Mouse (Mus musculus) brain, embryonic 14.5 days (tissue): ENCODE measurements around the gene Lmtk2. TPM values are rescaled to one million over a fixed set of nuclear protein-coding genes. Genes with fewer than 3 reads are reported as not detected.

Experiments used
- DNase-seq: peaks from one replicate; pipeline ENCODE4 v3.0.0-alpha.2; 2011; ENCODE audit warnings: low read depth
- CTCF ChIP-seq: fragments of 200-500 bp; IDR thresholded peaks from 2 replicates; pipeline ENCODE4 v1.5.1; 2012; ENCODE audit warnings: inconsistent platforms, mild to moderate bottlenecking, moderate library complexity, borderline replicate concordance; ENCODE audit not compliant: insufficient read depth, insufficient read length; ENCODE audit errors: extremely low read depth
- POLR2A ChIP-seq: fragments of 200-500 bp; IDR thresholded peaks from 2 replicates; pipeline ENCODE4 v1.6.1; 2012; ENCODE audit warnings: mild to moderate bottlenecking, inconsistent platforms, borderline replicate concordance; ENCODE audit not compliant: poor library complexity, insufficient read depth, insufficient read length, severe bottlenecking; ENCODE audit errors: extremely low read depth
- polyA plus RNA-seq: library from polyadenylated mRNA; depleted of rRNA; stranded (reverse); fragments of >200 nt; gene quantifications from 2 replicates; pipeline ENCODE4 v1.2.3, GENCODE M21; 2012

Gene Lmtk2
- polyA plus RNA-seq, 1 experiment = 24.8 TPM

DNA sequence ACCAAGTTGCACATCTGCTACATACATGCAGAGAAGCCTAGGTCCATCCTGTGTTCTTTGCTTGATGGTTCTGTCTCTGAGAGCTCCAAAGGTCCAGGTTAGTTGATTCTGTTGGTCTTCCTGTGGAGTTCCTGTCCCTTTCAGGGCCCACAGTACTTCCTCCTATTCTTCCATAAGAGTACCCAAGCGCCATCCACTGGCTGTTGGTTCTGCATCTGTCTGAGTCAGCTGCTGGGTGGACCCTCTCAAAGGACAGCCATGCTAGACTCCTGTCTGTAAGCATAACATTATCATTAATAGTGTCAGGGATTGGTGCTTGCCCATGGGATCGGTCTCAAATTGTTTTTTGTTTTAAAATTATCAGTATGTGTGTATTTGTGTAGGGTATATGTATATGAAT lies 13.8 kb downstream of the Lmtk2 start:
- TF ChIP-seq CTCF = no peak
- TF ChIP-seq POLR2A = no peak
- DNase-seq = no peak

DNA sequence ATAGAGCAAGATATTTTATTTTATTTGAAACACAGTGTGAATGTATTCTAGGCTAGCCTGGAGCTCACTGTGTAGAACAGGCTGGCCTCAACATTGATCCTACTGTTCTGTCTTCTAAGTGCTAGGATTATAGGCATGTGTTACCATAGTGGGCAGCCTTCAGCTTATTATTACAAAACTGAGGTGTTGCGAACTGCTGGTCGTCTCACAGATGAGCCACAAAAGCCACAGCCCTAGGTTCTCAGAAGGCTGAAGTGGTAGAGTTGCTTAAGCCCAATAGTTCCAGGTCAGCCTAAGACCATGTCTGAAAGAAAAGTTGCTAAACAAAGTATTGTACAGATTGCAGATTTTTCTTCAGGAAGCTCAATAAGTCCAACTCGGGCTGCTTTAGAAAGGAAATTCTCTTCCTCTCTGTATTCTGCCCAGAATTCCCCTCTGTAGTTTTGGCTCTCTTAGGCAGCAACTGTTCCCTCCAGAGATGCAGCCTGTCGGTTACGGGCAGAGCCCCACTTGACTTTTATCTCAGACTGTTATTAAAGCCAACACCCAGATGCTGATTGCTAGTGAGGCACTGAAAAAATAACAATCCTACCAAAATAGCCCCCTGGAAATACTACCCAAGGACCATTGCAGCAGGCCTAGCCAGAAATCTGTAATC lies 14.9 kb downstream of the Lmtk2 start:
- DNase-seq = no peak

DNA sequence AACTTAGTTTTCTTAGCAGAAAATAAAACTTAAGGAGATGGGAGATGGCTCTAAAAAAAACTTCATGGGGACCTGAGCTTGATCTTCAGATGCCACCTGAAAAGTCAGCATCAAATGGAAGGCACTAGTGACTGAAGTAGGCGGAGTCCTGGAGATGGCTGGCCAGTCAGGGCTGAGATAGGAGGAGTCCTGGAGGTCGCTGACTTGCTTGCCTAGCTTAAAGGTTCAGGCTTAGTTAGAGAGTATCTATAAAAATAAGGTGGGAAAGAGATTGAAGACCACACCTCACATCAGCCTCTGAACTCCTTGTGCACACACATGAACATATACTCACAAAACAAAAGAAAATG lies 15.4 kb downstream of the Lmtk2 start:
- TF ChIP-seq POLR2A = no peak
- TF ChIP-seq CTCF = no peak
- no peak for DNase-seq

More for the DNA sequence above, 14.9 kb downstream of the Lmtk2 start:
- TF ChIP-seq CTCF = no peak
- no peak for TF ChIP-seq POLR2A

DNA sequence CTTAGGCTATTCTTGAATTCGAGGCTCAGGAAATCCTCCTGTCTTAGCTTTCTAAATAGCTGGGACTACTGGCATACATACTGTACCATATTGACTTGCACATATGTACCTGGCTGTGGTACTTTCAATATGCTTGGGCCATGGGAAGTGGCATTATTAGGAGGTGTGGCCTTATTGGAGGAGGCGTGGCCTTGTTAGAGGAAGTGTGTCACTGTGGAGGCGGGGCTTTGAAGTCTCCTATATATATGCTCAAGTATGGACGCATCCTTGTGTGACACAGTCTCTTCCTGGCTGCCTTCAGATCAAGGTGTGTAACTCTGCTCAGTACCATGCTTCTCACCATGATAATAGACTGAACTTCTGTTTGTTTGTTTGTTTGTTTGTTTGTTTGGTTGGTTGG lies 18.0 kb downstream of the Lmtk2 start:
- TF ChIP-seq CTCF = no peak
- no peak for DNase-seq

DNA sequence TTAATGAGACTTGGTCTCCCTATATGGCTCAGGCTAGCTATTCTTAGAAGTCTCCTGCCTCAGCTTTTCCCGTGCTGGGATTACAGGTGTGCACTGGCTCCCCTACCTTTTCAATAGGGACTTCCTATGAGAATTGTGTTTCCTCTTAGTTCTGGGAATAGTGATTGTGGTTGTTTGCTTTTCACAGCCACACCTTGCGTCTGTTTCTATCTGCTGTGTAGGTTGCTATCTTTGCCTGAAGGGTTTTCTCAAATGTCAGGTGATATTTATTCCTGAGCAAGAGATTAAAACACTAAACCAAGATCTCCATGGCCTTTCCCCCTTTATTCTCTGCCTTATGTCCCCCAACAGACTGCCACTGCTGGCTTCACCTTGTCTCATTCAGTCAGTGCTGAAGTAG lies 19.1 kb downstream of the Lmtk2 start:
- no peak for TF ChIP-seq POLR2A
- no peak for TF ChIP-seq CTCF
- no peak for DNase-seq

DNA sequence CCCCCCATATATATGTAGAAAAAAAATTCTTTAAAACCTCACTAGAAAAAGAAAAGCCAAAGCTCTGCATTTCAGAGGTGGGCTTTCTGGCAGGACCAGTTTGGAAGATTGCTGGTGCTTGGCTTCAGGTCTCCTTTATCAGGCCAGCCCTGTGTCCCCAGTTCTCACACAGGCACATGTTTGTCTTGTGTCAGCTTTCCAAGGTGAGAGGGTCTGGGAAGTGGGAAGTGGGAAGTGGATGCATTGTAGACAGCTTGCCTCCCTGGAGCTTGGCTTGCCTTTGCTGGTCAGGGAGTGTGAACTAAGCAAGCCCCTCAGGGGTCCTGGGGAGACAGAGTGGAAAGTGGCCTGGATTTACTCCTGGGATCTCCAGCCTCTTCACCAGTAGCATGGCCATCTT lies 21.3 kb downstream of the Lmtk2 start:
- no peak for DNase-seq
- TF ChIP-seq POLR2A (no peak), CTCF (no peak)

DNA sequence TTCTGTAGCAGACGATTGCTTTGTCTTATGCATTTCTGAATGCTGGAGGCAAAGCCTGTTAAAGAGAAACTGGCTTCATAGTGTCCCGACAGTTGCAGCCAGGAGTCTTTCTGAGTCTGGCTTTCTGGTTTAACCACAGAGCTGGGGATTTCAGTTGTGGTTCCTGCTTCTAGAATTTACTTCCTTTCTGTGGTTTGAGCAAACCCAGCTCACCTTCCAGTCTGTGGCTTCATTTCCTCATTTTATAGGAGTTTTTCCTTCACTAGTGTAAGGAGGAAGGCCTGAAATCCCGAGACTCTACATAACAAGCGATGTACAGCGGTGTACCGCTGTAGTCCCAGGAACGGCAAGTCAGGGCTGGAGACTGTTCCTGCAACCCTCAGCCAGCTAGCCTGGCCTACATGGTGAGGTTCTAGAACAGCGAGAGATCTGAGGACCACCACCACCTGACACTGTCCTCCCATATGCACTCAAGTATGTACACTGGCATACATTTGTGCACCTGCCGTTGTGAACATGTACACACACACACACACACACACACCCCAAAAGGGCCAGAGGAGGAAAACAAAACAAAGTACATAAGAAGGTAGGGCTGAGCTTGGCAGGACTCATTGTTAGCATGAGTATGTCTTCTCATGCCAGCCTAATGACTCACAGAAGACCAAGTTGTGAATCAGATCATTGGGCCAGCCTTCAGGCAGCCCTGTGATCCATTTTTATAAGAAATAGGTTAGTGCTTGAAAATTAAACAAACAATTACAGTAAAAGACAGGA lies 25.9 kb downstream of the Lmtk2 start:
- no peak for DNase-seq

DNA sequence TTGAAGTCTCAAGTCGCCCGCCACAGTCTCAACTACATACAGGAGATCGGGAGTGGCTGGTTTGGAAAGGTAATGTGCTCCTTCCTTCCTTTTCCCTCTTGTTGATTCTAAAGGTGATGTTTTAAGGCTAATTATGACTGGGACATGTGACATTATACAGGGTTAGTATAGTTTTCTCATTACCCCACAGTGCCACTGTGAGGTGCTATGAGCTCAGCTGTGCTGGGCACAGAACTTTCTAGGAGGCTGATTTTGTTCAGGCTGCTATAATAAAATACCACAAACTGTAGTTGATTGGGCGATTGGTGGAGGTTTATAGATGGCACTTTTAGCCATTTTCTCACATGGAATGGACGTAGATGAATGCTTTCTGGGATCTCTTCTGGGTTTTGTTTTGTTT lies 43.3 kb downstream of the Lmtk2 start:
- TF ChIP-seq POLR2A (no peak), CTCF (no peak)
- no peak for DNase-seq

More for the DNA sequence above, 25.9 kb downstream of the Lmtk2 start:
- TF ChIP-seq CTCF (no peak), POLR2A (no peak)

DNA sequence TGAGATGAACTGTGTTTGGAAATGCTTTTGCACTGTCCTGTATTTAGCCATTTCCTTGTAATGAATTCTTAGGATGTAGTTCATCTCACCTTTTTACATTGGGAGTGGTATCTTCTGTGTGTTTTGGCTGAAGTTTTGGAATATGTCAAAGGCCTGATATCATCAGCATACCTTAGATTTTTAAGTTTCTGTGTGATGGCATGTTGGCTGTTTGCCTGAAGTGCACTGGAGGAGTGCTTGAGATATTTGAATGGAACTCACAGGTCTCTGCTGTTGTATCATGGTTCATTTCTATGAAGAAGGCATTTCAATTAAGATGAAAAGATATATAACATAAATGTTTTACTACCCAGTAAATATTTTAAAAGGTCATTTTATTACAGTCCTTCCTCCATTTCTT lies 46.7 kb downstream of the Lmtk2 start:
- TF ChIP-seq POLR2A (no peak), CTCF (no peak)
- DNase-seq = no peak

DNA sequence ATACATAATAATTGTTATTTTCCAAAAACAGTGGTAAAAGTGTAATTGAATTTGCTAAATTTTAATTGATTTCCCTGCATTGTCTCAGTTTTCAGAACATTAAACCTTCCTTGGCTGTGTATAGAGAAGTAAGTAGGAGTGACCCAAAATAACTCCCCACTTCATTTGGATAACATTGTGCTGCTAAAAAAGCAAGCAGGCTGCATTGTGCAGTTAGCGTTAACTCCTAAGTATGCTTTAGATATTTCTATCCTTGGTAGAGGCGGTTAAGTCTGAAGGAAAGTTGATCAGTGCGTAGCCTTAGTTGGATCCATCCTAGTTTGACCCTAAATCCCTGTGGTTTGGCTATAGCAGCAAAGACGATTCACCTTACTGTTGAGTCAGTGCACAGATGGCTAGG lies 49.3 kb downstream of the Lmtk2 start:
- TF ChIP-seq CTCF (no peak), POLR2A (no peak)
- no peak for DNase-seq

DNA sequence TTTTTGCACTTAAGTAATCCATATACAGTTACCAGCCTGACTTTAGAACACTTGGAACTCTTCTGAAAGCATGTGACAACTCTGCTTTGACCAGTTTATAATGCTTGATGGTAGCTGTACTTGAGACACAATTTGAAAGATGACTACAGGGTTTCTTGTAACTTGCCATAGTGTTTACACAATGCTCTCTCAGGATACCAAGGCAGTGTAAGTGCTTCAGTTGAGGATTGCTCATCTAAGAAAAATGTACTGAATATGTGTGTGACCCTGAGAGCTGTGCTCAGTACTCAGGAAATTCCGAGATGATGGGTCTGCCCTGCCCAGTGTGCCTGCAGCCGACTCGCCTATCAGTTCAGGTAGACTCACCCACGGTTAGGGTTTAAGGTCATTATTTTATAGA lies 51.0 kb downstream of the Lmtk2 start:
- TF ChIP-seq CTCF = no peak
- TF ChIP-seq POLR2A = no peak

DNA sequence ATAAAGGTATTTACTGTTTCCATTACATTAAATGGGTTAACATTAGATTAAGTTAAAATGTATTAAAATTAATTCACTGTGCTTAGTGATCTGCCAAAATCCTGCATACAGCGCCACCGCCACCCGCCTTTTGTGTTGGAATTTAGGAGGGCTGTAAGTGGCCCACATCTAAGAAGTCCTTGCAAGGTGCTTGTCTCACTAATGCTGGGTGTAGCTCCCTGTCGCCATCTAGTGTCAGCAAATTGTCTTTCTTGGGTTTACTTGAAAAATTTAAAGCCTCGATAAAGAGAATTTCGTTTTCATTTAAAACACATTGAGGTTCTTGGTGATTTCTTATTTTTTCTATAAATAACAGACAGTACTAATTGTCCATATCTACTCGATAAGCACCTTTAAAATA lies 54.3 kb downstream of the Lmtk2 start:
- TF ChIP-seq POLR2A (no peak), CTCF (peak; percentile 74)
- peak; percentile 93 for DNase-seq

More for the DNA sequence above, 51.0 kb downstream of the Lmtk2 start:
- DNase-seq = no peak

DNA sequence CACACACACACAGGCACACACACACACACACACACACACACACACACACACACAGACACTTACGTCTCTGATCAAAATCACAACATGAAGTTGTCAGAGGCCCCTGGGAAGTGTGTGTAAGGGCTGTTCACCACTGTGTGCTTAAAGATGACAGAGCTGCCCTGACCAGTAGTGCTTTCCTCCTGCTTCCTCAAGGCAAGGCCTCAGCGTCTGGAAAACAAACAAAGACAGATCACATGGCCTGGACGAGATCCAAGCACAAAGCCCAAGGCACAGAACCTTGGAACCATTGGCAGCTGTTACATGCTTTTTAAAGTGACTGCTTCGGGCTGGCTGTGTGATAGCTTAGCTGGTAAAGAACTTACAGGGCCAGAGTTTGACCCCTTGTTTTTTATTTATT lies 58.4 kb downstream of the Lmtk2 start:
- no peak for TF ChIP-seq CTCF
- TF ChIP-seq POLR2A = no peak
- DNase-seq = peak; percentile 91

DNA sequence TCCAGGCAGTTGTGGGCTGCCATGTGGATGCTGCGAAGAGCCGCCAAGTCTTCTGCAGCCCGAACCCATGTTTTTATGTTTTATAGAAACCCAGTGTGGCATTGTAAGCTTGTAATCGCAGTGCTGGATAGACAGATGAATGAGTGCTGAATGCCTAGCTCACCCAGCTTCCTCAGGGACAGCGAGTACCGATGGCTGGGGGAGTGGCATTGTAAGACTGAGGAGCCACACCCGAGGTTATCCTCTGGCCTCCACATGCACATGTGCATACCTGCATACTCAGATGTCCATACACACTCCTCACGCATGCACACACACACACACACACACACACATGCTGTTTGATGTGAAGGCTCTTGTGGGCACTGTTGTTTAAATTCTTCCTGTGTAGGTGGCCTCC lies 58.9 kb downstream of the Lmtk2 start:
- DNase-seq = peak; percentile 11
- no peak for TF ChIP-seq POLR2A
- TF ChIP-seq CTCF = no peak

DNA sequence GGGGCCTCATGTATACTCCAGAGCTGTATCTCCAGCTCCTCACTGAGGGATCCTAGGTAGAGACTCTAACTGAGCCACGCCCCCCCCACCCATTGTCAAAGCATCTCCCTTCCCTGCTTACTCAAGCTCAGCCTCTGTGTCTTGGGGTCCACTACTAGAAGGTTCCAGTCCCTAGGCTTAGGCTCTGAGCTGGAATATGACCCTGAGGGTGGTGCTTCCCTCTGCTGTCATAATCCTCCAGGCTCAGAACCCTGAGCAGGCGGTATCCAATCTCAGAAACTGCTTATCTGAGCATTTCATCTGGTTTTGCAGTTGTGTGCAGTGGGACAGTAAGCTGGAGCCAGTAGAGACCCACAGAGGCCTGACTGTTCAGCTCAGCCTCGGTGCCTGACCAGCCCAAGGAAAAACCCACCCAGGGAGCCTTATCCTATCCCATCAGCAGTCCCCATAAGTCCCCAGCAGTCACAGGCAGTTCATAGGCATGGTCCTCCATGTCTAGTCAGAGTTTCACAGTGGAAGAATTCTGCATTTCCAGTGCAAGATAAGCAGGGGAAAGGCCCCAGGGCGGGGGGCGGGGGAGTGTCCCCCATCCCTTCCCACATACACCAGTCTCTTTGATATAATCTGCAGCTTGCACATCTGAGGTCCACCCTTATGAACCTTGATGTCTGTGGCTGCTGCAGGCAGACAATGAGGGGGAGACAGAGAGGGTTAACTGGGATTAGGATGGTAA lies 62.0 kb downstream of the Lmtk2 start:
- no peak for TF ChIP-seq CTCF
- no peak for TF ChIP-seq POLR2A
- DNase-seq = no peak
